Mouse (Mus musculus): ENCODE data around the gene Mgat4a. TPM values are rescaled to one million over a fixed set of nuclear protein-coding genes. Genes with fewer than 3 reads are reported as not detected.
A peak's percentile ranks its signal among the peaks of the same experiment; 100 is the strongest.
"Not testable (repeated sequence)": the region's sequence is repeated elsewhere in the genome, so short reads cannot be mapped to it uniquely, and the experiment has no call there.

The Mgat4a gene
- polyA plus RNA-seq, 1 experiment = 0.01 TPM

DNA sequence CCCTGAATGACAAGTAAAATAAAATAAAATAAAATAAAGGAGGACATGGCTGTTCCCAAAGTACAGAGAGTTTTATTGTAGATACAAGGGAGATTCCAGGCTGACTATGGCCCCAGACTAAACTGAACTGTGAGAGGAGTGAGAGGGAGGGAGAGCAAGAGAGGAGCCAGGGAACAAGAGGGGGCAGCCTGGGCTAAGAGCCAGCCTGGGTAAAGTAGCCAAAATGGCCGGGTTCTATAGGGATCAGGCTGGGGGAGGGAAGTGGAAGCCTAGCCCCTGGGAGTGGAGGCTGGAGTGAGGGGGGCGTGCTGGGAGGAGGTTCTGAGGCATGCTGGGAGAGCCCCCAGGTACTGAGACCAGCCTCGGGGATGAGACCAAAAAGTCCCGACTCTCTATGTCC is 37.2 kb downstream of the Mgat4a start:
- peaks cover 14% of the 10 kb centered on the region for H3K4me1 ChIP-seq (ENCODE audit: control insufficient read depth)
- TF ChIP-seq TAL1 (IDR thresholded peaks at IDR 0.05; ENCODE audit: low read length) (no peak), GATA1 (IDR thresholded peaks at IDR 0.05; ENCODE audit: low read length) (no peak)
- H3K27me3 ChIP-seq (ENCODE audit: control insufficient read depth) = peaks cover 2% of the 10 kb centered on the region
- H3K9me3 ChIP-seq (ENCODE audit: control insufficient read depth, low read length) = no peaks in the 10 kb centered on the region
- no peak overlapping the region for H3K4me3 ChIP-seq (replicated peaks)
- H3K36me3 ChIP-seq (ENCODE audit: control insufficient read depth) = no peaks in the 10 kb centered on the region

GRCm38 (mm10) chr1:37502354-37502753 is 38.5 kb downstream of the Mgat4a start:
- Histone ChIP-seq H3K4me1 (ENCODE audit: control insufficient read depth) (peaks cover 14% of the 10 kb centered on the region), H3K9me3 (ENCODE audit: control insufficient read depth, low read length) (no peaks in the 10 kb centered on the region), H3K4me3 (replicated peaks) (no peak overlapping the region), H3K36me3 (ENCODE audit: control insufficient read depth) (no peaks in the 10 kb centered on the region), H3K27me3 (ENCODE audit: control insufficient read depth) (peaks cover 2% of the 10 kb centered on the region)
- no peak for TF ChIP-seq TAL1 (IDR thresholded peaks at IDR 0.05; ENCODE audit: low read length)
- TF ChIP-seq GATA1 (IDR thresholded peaks at IDR 0.05; ENCODE audit: low read length) = no peak

DNA sequence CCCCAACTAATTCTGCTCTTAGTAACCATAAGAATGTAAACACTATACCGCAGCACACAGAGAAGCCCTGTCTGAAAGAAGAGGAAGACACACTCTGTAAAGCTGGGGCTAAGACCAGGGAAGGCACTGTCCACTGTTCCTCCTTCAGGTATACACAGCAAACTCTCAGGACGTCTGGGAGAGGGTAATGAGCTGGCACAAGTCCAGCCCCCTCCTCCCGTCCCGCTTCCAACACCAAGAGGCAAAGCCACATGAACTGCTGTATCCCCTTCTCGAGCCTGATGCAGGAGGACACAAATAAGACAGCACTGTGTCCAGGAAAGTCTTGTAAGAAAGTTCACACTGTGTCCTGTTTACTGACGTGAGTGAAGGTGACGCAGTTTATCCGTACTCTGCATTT is 40.1 kb downstream of the Mgat4a start:
- Histone ChIP-seq H3K36me3 (ENCODE audit: control insufficient read depth) (no peaks in the 10 kb centered on the region), H3K27me3 (ENCODE audit: control insufficient read depth) (peaks cover 2% of the 10 kb centered on the region), H3K4me3 (replicated peaks) (no peak overlapping the region), H3K9me3 (ENCODE audit: control insufficient read depth, low read length) (no peaks in the 10 kb centered on the region), H3K4me1 (ENCODE audit: control insufficient read depth) (peaks cover 23% of the 10 kb centered on the region)
- TF ChIP-seq GATA1 (IDR thresholded peaks at IDR 0.05; ENCODE audit: low read length) (no peak), TAL1 (IDR thresholded peaks at IDR 0.05; ENCODE audit: low read length) (no peak)

GRCm38 (mm10) chr1:37499395-37499794 is 41.4 kb downstream of the Mgat4a start:
- H3K9me3 ChIP-seq (ENCODE audit: control insufficient read depth, low read length); H3K27me3 ChIP-seq (ENCODE audit: control insufficient read depth); H3K4me3 ChIP-seq (replicated peaks); H3K36me3 ChIP-seq (ENCODE audit: control insufficient read depth): not testable (repeated sequence)
- peaks cover 24% of the 10 kb centered on the region for H3K4me1 ChIP-seq (ENCODE audit: control insufficient read depth)

DNA sequence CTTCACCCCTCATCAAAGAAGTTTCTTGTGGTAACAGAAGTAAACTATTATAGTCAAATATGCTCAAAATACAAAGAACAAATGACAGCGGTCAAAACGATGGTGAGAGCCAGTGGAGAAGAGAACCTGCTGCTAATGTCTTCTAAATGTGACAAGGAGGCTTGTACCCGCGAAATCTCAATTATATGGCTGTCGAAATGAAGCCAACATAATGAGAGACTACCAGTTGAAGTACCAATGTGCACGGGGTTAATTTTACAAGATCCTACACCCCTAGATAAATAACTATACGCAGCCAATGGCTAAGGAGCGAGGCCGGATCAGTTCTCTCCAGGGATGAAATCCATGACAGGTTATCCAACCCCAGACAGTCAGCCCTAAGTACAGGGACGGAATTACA is 41.9 kb downstream of the Mgat4a start:
- Histone ChIP-seq H3K9me3 (ENCODE audit: control insufficient read depth, low read length) (no peaks in the 10 kb centered on the region), H3K27me3 (ENCODE audit: control insufficient read depth) (peaks cover 2% of the 10 kb centered on the region), H3K4me1 (ENCODE audit: control insufficient read depth) (peaks cover 24% of the 10 kb centered on the region), H3K36me3 (ENCODE audit: control insufficient read depth) (no peaks in the 10 kb centered on the region), H3K4me3 (replicated peaks) (no peak overlapping the region)
- TF ChIP-seq TAL1 (IDR thresholded peaks at IDR 0.05; ENCODE audit: low read length) (no peak), GATA1 (IDR thresholded peaks at IDR 0.05; ENCODE audit: low read length) (no peak)

- TF ChIP-seq GATA1 (IDR thresholded peaks at IDR 0.05; ENCODE audit: low read length) (no peak), TAL1 (IDR thresholded peaks at IDR 0.05; ENCODE audit: low read length) (no peak)
- Histone ChIP-seq H3K4me3 (replicated peaks) (peak overlapping the region; percentile 54), H3K9me3 (ENCODE audit: control insufficient read depth, low read length) (no peaks in the 10 kb centered on the region), H3K36me3 (ENCODE audit: control insufficient read depth) (no peaks in the 10 kb centered on the region), H3K27me3 (ENCODE audit: control insufficient read depth) (no peaks in the 10 kb centered on the region), H3K4me1 (ENCODE audit: control insufficient read depth) (peaks cover 22% of the 10 kb centered on the region)
Measured at GRCm38 (mm10) chr1:37496591-37497280, 44.1 kb downstream of the Mgat4a start.

- peaks cover 22% of the 10 kb centered on the region for H3K4me1 ChIP-seq (ENCODE audit: control insufficient read depth)
- H3K4me3 ChIP-seq (replicated peaks) = peak overlapping the region; percentile 54
- TF ChIP-seq TAL1 (IDR thresholded peaks at IDR 0.05; ENCODE audit: low read length) = no peak
- no peak for TF ChIP-seq GATA1 (IDR thresholded peaks at IDR 0.05; ENCODE audit: low read length)
- no peaks in the 10 kb centered on the region for H3K9me3 ChIP-seq (ENCODE audit: control insufficient read depth, low read length)
- H3K36me3 ChIP-seq (ENCODE audit: control insufficient read depth) = no peaks in the 10 kb centered on the region
- no peaks in the 10 kb centered on the region for H3K27me3 ChIP-seq (ENCODE audit: control insufficient read depth)
Measured at GRCm38 (mm10) chr1:37495698-37496321, 45.0 kb downstream of the Mgat4a start.

DNA sequence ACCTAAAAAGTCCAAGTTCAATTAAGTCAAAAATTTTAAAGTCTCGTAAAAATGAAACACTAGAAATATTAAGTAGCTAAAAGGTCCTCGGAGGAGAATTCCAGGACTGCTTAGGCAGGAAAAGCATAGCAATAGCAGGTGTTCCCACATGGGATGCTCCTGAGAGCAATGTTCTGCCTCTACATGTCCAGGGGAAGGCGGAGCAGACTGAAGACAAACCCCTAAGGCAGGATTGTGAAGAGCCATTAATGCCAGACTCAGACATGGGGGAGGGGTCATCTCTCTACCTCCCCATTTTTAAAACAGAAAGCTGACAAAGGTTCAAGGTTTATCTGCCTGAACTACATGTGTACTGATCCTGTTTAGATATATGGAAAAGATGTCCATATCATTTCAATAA is 45.7 kb downstream of the Mgat4a start:
- H3K4me3 ChIP-seq (replicated peaks) = no peak overlapping the region
- peaks cover 21% of the 10 kb centered on the region for H3K4me1 ChIP-seq (ENCODE audit: control insufficient read depth)
- TF ChIP-seq GATA1 (IDR thresholded peaks at IDR 0.05; ENCODE audit: low read length) (no peak), TAL1 (IDR thresholded peaks at IDR 0.05; ENCODE audit: low read length) (no peak)
- no peaks in the 10 kb centered on the region for H3K27me3 ChIP-seq (ENCODE audit: control insufficient read depth)
- no peaks in the 10 kb centered on the region for H3K36me3 ChIP-seq (ENCODE audit: control insufficient read depth)
- no peaks in the 10 kb centered on the region for H3K9me3 ChIP-seq (ENCODE audit: control insufficient read depth, low read length)

DNA sequence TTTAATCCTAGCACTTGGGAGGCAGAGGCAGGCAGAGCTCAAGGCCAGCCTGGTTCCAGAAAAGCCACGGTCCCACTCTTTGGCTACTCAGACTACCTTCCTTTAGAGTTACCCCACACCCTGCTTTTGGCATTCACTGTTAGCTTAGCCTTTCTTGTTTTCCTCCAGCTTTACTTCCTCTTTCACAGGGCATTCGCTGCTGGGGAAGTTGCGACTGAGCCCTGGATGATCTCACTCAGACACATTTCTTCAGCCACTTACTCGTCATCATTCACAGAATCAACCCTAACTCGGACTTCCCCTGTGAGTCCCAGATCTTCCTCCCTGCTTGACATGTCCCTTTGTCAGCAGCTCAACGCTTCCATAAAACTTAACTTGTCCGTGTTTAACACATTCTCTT is 49.1 kb downstream of the Mgat4a start:
- Histone ChIP-seq H3K27me3 (ENCODE audit: control insufficient read depth) (no peaks in the 10 kb centered on the region), H3K4me3 (replicated peaks) (no peak overlapping the region), H3K36me3 (ENCODE audit: control insufficient read depth) (peaks cover 3% of the 10 kb centered on the region; the same call in 1 of the 2 replicates), H3K9me3 (ENCODE audit: control insufficient read depth, low read length) (no peaks in the 10 kb centered on the region), H3K4me1 (ENCODE audit: control insufficient read depth) (peaks cover 14% of the 10 kb centered on the region)
- no peak for TF ChIP-seq TAL1 (IDR thresholded peaks at IDR 0.05; ENCODE audit: low read length)
- TF ChIP-seq GATA1 (IDR thresholded peaks at IDR 0.05; ENCODE audit: low read length) = no peak

Data from erythroblast, embryonic 14.5 days (primary cell).